Mouse (Mus musculus) heart, adult 18-20 months (tissue): Measurements from ENCODE around the gene 4930518I15Rik. TPM values are rescaled to one million over a fixed set of nuclear protein-coding genes. Genes with fewer than 3 reads are reported as not detected.
A peak's percentile ranks its signal among the peaks of the same experiment; 100 is the strongest.
"Not testable (repeated sequence)": the region's sequence is repeated elsewhere in the genome, so short reads cannot be mapped to it uniquely, and the experiment has no call there.

Source experiments
- DNase-seq, 2 experiments: peaks; one replicate each; pipeline ENCODE4 v3.0.0; 2021 to 2022; ENCODE audit warnings: mixed read lengths in 1 of 2
- long read RNA-seq, 2 experiments: library from polyadenylated mRNA; stranded (forward); transcript quantifications; one replicate each; pipeline ENCODE4 v2.0.0; 2021
- total RNA-seq, 2 experiments: library from RNA; stranded (reverse); gene quantifications; 2 replicates each; pipeline ENCODE4 v1.2.3; 2021

Gene 4930518I15Rik
- under 1 TPM; 0.49 to 0.60 TPM for total RNA-seq
- long read RNA-seq, experiment 1, result 0 reads
- long read RNA-seq, experiment 2, result 0 reads

GRCm38 (mm10) chr2:156857835-156858234 is at the start of gene 4930518I15Rik:
TSS of gene 4930518I15Rik (minus strand) at chr2:156857946.
- DNase-seq, result no peak

DNA sequence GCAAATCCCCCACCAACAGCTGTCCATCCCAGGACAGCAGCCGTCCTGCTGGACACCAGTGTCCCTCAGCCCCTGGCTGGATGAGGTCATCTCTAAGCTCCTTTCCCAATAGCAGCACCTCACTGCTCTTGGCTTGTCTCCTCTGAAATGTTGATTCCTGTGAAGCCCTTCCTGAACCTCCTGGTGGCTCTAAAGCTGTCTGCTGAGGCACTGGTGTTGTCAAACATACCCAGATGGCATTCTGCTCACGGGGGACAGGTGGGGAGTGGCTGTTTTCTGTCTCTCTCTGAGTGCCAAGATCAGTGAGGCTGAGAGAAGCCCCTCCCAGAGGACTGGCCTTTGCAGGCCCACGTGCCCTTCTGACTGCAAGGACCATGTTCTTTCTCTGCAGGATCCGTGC is 48.2 kb upstream of the 4930518I15Rik start:
- DNase-seq, result not testable (repeated sequence)

GRCm38 (mm10) chr2:156904976-156905717 is 47.4 kb upstream of the 4930518I15Rik start:
- peak; percentile 60 to 86 for DNase-seq

GRCm38 (mm10) chr2:156903367-156903766 is 45.6 kb upstream of the 4930518I15Rik start:
- no peak for DNase-seq

DNA sequence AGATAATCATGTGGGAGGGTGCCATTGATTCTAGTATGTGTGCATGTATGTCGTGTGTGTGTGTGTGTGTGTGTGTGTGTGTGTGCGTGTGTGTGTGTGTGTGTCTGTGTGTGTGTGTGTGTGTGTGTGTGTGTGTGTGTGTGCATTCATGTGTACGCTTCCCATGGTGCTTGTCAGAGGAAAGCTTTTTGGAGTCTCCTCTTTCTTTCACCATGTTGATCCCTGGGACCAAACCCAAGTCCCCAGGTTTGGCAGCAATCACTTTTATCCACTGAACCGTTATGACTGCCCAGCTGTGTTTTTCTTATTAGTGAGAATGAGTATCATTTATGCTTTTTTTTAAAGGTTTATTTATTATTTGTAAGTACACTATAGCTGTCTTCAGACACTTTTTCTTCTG is 44.7 kb upstream of the 4930518I15Rik start:
- DNase-seq, result not testable (repeated sequence)

DNA sequence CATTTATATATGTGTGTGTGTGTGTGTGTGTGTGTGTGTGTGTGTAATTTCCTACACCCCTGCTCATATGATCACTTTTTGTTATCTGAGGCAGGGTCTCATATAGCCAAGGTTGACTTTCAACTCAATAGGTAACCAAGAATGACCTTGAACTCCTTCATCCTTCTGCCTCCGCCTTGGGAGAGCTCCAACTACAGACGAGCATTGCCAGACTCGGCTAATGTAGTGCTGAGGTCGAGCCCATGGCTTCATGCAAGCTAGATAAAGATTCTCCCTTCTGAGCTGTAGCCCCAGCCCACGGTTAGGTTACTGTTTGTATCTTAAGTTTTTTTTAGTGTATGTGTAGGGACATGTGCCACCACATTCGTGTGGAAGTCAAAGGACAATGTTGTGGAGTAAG is 44.1 kb upstream of the 4930518I15Rik start:
- DNase-seq, result no peak

- no peak for DNase-seq
Measured at GRCm38 (mm10) chr2:156901344-156901743, 43.6 kb upstream of the 4930518I15Rik start.

DNA sequence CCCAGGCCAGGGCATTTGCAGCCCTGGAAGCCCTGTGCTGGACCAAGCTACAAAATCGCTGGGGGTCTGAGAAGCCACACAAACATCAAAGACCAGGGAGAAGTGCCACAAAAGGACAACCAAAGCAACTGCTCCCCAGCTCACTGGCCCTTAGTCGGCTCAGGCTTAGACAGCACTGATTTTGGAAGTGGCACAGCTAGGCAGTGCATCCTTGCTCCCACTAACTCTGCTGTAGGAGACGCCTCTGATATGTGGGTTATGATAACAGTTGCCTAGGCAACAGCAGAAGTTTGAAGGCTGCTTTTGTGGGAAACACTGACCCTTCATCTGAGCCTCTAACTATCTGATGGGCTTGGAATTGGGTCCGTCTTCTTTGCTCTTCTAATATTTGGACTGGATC is 41.4 kb upstream of the 4930518I15Rik start:
- DNase-seq, result no peak

- no peak for DNase-seq
Measured at GRCm38 (mm10) chr2:156898374-156898773, 40.6 kb upstream of the 4930518I15Rik start.

GRCm38 (mm10) chr2:156897034-156897433 is 39.3 kb upstream of the 4930518I15Rik start:
- no peak for DNase-seq

- no peak for DNase-seq
Measured at GRCm38 (mm10) chr2:156896384-156896914, 38.7 kb upstream of the 4930518I15Rik start.

DNA sequence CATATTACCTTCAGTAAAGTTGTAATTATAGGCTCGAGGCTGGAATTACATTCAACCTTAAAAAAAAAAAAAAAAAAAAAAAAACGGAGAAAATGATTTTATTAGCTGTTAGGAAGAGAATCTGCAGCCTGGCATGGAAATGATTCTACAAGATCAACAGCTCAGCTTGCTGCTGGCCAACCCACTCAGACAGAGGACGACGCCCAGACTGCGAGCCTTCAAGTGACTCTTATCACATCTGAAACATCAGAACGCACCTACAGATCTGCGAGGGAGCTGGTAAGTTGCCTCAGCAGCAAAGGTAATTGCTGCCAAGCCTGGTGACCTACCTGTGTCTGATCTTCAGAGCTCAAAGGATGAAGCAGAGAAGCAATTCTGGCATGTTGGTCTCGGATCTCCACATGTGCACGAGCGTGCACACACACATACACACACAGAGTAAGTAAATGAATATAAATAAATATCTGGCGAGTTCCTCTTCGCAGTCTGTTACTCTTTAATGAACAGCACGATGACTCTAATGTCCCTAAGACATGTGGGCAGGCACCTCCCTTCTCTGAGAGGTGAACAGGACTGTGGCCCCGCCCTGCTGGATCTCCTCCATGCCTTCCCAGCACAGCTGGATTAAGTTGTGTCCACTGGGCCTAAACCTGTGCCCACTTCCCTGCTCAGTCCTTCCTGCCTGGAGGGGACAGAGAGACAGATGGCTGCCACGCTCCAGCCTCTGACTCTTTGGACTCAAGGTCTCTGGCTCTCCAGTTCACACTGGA is 36.9 kb upstream of the 4930518I15Rik start:
- no peak for DNase-seq

GRCm38 (mm10) chr2:156892821-156893220 is 35.1 kb upstream of the 4930518I15Rik start:
- DNase-seq, result no peak

DNA sequence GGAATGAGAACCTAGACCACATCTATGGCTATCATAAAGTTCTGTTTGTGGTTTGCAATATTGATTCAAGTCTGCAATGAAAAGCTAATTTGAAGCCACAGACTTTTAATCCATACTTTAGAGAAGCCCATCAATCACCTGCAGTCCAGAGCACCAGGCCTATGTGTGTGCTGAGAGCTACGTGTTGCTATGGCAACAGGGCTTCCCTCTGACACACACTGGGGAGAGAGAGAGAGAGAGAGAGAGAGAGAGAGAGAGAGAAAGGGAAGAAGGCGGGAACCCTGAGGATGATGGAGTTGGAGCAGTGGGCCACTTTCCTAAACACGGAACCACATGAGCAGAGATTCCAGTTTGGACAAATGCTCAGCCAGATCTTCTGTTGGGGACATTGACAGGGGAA is 34.5 kb upstream of the 4930518I15Rik start:
- no peak for DNase-seq

GRCm38 (mm10) chr2:156888490-156888889 is 30.7 kb upstream of the 4930518I15Rik start:
- no peak for DNase-seq

DNA sequence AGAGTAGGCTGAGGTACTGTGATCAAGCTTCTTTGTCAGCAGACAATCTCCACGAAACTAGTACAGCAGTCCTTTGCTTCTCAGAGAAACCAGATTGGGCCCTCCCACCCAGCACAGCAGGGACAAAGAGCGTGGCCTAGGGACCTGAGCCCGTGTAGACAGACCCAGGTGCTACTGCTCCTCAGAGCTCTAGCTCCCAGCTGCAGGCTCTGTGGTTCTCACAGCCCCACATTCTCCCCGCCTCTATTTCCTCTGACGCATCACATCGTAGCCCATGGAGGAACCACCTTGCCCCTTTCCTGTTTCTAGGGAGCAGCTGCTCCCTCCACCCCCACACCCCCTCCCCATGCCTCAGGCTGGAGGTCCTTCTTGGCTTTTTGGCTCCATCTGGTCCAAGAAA is 29.3 kb upstream of the 4930518I15Rik start, which contains the start of gene Sla2:
TSS of gene Sla2 (minus strand) at position 176 of the 400 bp plus-strand sequence.
- DNase-seq, result peak in 1 of 2 experiments; percentile 21

DNA sequence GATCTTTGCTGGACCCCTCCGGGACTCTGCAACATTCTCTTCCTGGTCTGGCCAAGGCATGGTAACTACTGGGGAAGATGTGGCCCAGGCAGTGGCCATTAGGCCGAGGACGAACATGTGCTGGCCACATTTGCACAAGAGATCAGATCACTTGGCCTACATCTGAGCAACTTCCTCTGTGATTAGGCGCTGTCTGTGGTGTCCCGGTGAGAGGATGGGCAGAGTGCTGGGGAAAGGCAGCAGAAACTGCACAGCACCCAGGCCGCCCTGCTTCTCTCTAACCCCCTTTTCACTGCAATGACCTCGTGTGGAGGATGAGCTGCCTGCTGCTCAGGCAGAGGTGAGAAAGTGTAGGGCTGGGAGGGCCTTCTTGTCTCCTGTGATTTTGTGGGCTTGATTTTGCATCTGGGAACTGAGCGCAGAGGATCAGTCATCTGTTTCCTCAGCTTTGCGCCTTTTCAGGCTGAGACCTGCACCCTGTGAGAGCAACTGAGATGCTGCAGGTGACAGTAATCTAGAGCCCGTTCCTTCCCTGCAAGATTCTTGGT is 28.4 kb upstream of the 4930518I15Rik start:
- DNase-seq, result no peak

DNA sequence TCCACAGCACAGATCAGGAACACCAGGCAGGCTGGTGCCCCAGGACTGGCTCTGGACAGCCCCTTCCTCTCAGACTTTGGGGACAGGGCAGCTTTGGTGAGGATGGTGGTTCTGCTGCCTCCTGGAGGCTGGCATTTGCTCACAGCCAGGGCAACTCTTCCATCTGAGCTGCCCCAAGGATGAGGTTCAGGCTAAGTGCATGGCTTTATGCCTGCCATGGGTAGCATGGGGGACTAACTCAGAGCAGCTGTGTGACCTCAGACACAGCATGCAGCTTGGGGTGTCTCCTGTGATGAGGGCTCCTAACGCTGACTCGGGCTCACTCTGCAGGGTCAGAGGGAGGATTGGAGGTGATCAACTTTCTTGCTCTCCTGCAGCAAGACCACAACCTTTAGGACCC is 27.9 kb upstream of the 4930518I15Rik start:
- DNase-seq, result not testable (repeated sequence)

DNA sequence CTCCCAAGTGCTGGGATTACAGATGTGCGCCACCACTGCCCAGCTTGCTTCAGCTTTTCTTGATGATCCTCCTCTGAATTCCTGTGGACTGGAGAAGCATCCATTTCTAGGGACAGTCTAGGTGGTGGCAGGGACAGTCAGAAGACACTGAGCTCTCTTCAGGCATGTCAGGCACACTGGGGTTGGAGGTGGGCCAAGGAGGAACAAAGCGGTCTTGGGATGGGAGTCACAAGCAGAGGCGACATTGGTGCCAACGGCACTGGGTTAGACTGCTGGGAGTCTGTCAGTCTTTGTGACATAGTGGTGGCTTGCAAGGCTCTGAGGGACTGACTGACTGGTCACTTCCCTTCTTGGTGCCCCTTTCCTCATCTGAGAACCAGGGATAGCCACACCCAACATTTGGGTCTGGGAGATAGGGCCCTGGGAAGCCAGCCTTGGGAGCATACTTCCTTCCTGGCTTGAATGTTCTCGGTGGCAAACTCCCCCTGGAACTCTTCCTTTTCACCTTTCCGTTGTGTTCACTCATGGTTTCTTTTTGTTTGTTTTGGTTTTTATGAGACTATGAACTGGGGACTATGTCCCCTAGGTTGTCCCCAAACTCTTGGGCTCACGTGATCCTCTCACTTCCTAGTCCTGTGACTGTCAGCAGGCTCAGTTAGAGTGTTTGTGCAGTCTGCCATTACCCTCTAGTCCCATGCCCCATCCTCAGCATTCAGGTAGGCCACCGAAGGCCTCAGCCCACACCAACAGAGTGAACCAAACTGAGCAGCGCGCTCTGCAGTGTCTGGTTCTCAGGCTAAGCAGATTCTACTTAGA is 26.9 kb upstream of the 4930518I15Rik start:
- DNase-seq, result no peak

DNA sequence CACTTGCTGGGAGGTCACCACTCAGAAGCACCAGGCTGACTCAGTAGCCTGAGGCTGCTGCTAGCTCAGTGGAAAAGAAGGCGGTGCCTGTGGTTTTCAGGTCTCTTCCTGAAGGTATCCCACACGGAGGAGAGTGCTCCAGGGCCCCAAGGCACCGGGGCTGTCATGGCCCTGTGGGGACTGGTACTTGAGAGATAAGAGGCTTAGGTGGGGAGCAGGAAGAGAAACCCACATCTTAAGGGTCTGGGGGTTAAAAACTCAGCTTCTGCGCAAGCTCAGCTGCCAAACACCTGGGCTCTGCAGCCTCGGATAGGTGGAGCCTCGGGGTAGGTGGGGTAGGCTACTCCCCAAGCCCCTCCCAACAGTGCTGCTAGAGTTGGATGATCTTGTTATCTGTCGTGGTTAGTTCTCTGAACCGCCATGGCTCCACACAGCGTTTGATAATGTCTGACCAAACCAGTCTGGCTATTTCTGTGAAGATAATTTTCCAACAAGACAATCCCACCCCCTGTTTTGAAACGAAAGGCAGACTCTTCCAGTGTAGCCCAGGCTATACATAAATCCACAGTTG is 24.8 kb upstream of the 4930518I15Rik start:
- DNase-seq, result no peak

GRCm38 (mm10) chr2:156879541-156879940 is 21.8 kb upstream of the 4930518I15Rik start:
- DNase-seq, result peak in 1 of 2 experiments; percentile 45
